Mouse (Mus musculus): ENCODE results near the gene Osbpl11.
"Not testable (repeated sequence)": the region's sequence is repeated elsewhere in the genome, so short reads cannot be mapped to it uniquely, and the experiment has no call there.

Gene Osbpl11

GRCm38 (mm10) chr16:33184901-33185260, at the start of gene Osbpl11:
Gene Osbpl11, plus strand, starts transcription at chr16:33185071.
- DNase-seq (ENCODE audit: low read depth, low spot score), result peak; percentile 94

- no peak for DNase-seq (ENCODE audit: low read depth, low spot score)
Observed at GRCm38 (mm10) chr16:33135167-33135566, 49.7 kb upstream of the Osbpl11 start.

- not testable (repeated sequence) for DNase-seq (ENCODE audit: low read depth, low spot score)
Observed at GRCm38 (mm10) chr16:33139061-33139460, 45.8 kb upstream of the Osbpl11 start.

- DNase-seq (ENCODE audit: low read depth, low spot score), result no peak
Observed at GRCm38 (mm10) chr16:33141758-33142280, 43.1 kb upstream of the Osbpl11 start.

- no peak for DNase-seq (ENCODE audit: low read depth, low spot score)
Observed at GRCm38 (mm10) chr16:33143452-33143851, 41.4 kb upstream of the Osbpl11 start.

GRCm38 (mm10) chr16:33146185-33146584, 38.7 kb upstream of the Osbpl11 start:
- no peak for DNase-seq (ENCODE audit: low read depth, low spot score)

- DNase-seq (ENCODE audit: low read depth, low spot score), result no peak
Observed at GRCm38 (mm10) chr16:33148135-33148534, 36.7 kb upstream of the Osbpl11 start.

- not testable (repeated sequence) for DNase-seq (ENCODE audit: low read depth, low spot score)
Observed at GRCm38 (mm10) chr16:33150875-33151274, 34.0 kb upstream of the Osbpl11 start.

GRCm38 (mm10) chr16:33151558-33151957, 33.3 kb upstream of the Osbpl11 start:
- DNase-seq (ENCODE audit: low read depth, low spot score), result no peak

GRCm38 (mm10) chr16:33154992-33155391, 29.9 kb upstream of the Osbpl11 start:
- peak; percentile 34 for DNase-seq (ENCODE audit: low read depth, low spot score)

GRCm38 (mm10) chr16:33158006-33158405, 26.9 kb upstream of the Osbpl11 start:
- DNase-seq (ENCODE audit: low read depth, low spot score), result no peak

- DNase-seq (ENCODE audit: low read depth, low spot score), result no peak
Observed at GRCm38 (mm10) chr16:33158590-33159071, 26.2 kb upstream of the Osbpl11 start.

GRCm38 (mm10) chr16:33159363-33159762, 25.5 kb upstream of the Osbpl11 start:
- no peak for DNase-seq (ENCODE audit: low read depth, low spot score)

- no peak for DNase-seq (ENCODE audit: low read depth, low spot score)
Observed at GRCm38 (mm10) chr16:33163330-33164090, 21.4 kb upstream of the Osbpl11 start.

- DNase-seq (ENCODE audit: low read depth, low spot score), result peak; percentile 61
Observed at GRCm38 (mm10) chr16:33166284-33166683, 18.6 kb upstream of the Osbpl11 start.

GRCm38 (mm10) chr16:33167537-33167936, 17.3 kb upstream of the Osbpl11 start:
- DNase-seq (ENCODE audit: low read depth, low spot score), result no peak

GRCm38 (mm10) chr16:33169471-33170034, 15.3 kb upstream of the Osbpl11 start:
- DNase-seq (ENCODE audit: low read depth, low spot score), result no peak

- no peak for DNase-seq (ENCODE audit: low read depth, low spot score)
Observed at GRCm38 (mm10) chr16:33170716-33171587, 13.9 kb upstream of the Osbpl11 start.

GRCm38 (mm10) chr16:33171800-33172199, 13.1 kb upstream of the Osbpl11 start:
- no peak for DNase-seq (ENCODE audit: low read depth, low spot score)

- DNase-seq (ENCODE audit: low read depth, low spot score), result no peak
Observed at GRCm38 (mm10) chr16:33173151-33173550, 11.7 kb upstream of the Osbpl11 start.

GRCm38 (mm10) chr16:33174695-33175094, 10.2 kb upstream of the Osbpl11 start:
- no peak for DNase-seq (ENCODE audit: low read depth, low spot score)

GRCm38 (mm10) chr16:33176831-33177230, 8.0 kb upstream of the Osbpl11 start:
- DNase-seq (ENCODE audit: low read depth, low spot score), result not testable (repeated sequence)
